Mouse (Mus musculus) hindbrain, embryonic 13.5 days (tissue): ENCODE results near the gene Itgb7. TPM values are rescaled to one million over a fixed set of nuclear protein-coding genes. Genes with fewer than 3 reads are reported as not detected.

ENCODE experiments used
- ATAC-seq: fragments of 200-750 bp; cut with Nextera tagmentation; 2 replicates; pipeline ENCODE4 v1.8.0; 2017; ENCODE audit warnings: moderate TSS enrichment; ENCODE audit not compliant: low FRiP score
- H3K27ac ChIP-seq: fragments of 300-500 bp; sonication (generic); 2 replicates; pipeline ENCODE4 v1.5.1; 2015; ENCODE audit warnings: inconsistent platforms, mild to moderate bottlenecking, moderate library complexity
- H3K27me3 ChIP-seq: fragments of 300-500 bp; sonication (generic); 2 replicates; pipeline ENCODE4 v1.6.1; 2015; ENCODE audit warnings: mild to moderate bottlenecking, inconsistent platforms
- H3K36me3 ChIP-seq: fragments of 300-500 bp; sonication (generic); 2 replicates; pipeline ENCODE4 v1.6.1; 2015; ENCODE audit warnings: mild to moderate bottlenecking, inconsistent platforms
- H3K4me1 ChIP-seq: fragments of 300-500 bp; sonication (generic); replicated peaks from 2 replicates; pipeline ENCODE4 v1.6.1; 2015; ENCODE audit warnings: inconsistent platforms
- H3K4me2 ChIP-seq: fragments of 300-500 bp; sonication (generic); 2 replicates; pipeline ENCODE4 v1.6.1; 2015; ENCODE audit warnings: inconsistent platforms, mild to moderate bottlenecking, moderate library complexity
- H3K4me3 ChIP-seq: fragments of 300-500 bp; sonication (generic); 2 replicates; pipeline ENCODE4 v1.5.1; 2015; ENCODE audit warnings: mild to moderate bottlenecking, inconsistent platforms
- H3K9ac ChIP-seq: fragments of 300-500 bp; sonication (generic); 2 replicates; pipeline ENCODE4 v1.6.1; 2015; ENCODE audit warnings: mild to moderate bottlenecking, inconsistent platforms
- H3K9me3 ChIP-seq: fragments of 300-500 bp; sonication (generic); 2 replicates; pipeline ENCODE4 v1.6.1; 2016; ENCODE audit warnings: inconsistent platforms
- WGBS: fragments of 180-500 bp; shearing (Covaris S2); methylation state at CpG from one replicate; pipeline ENCODE4 v1.1.7; 2015; 5-methylcytosine and 5-hydroxymethylcytosine counted together
- polyA plus RNA-seq: library from polyadenylated mRNA; unstranded; fragments of >200 nt; fragmentation: Nextera tagmentation; extraction: Ambion mirVana; gene quantifications from 2 replicates; pipeline ENCODE4 v1.2.1, GENCODE M21; 2015

Gene Itgb7
- polyA plus RNA-seq, 1 experiment from 2014 or later: 0.45 TPM

- Histone ChIP-seq H3K4me1 (no peaks in the 10 kb centered on the region), H3K27me3 (no peaks in the 10 kb centered on the region), H3K36me3 (peaks cover 29% of the 10 kb centered on the region), H3K4me3 (no peak overlapping the region), H3K9me3 (no peaks in the 10 kb centered on the region), H3K4me2 (no peak overlapping the region), H3K9ac (no peak overlapping the region), H3K27ac (no peak overlapping the region)
- no peak for ATAC-seq
- WGBS: 87% methylated on average over 14 of the region's 14 CpGs
Measured at GRCm38 (mm10) chr15:102179924-102180323, 51.8 kb downstream of the Itgb7 start.

- peaks cover 26% of the 10 kb centered on the region for H3K36me3 ChIP-seq
- no peak overlapping the region for H3K4me2 ChIP-seq
- no peaks in the 10 kb centered on the region for H3K4me1 ChIP-seq
- no peaks in the 10 kb centered on the region; the same call in 1 of the 2 replicates for H3K9me3 ChIP-seq
- no peaks in the 10 kb centered on the region for H3K27me3 ChIP-seq
- H3K4me3 ChIP-seq: no peak overlapping the region
- 83% methylated on average over 9 of the region's 9 CpGs for WGBS
- H3K9ac ChIP-seq: no peak overlapping the region
- no peak overlapping the region for H3K27ac ChIP-seq
- no peak for ATAC-seq
Measured at GRCm38 (mm10) chr15:102179106-102179505, 52.6 kb downstream of the Itgb7 start.

GRCm38 (mm10) chr15:102178279-102178678, 53.5 kb downstream of the Itgb7 start:
- no peak overlapping the region for H3K27ac ChIP-seq
- no peaks in the 10 kb centered on the region; the same call in 1 of the 2 replicates for H3K9me3 ChIP-seq
- no peak for ATAC-seq
- peaks cover 18% of the 10 kb centered on the region for H3K36me3 ChIP-seq
- 31% methylated on average over 6 of the region's 6 CpGs for WGBS
- H3K4me1 ChIP-seq: no peaks in the 10 kb centered on the region
- no peak overlapping the region for H3K4me2 ChIP-seq
- no peak overlapping the region for H3K9ac ChIP-seq
- no peaks in the 10 kb centered on the region for H3K27me3 ChIP-seq
- H3K4me3 ChIP-seq: no peak overlapping the region

GRCm38 (mm10) chr15:102177417-102177816, 54.3 kb downstream of the Itgb7 start:
- no peaks in the 10 kb centered on the region for H3K27me3 ChIP-seq

GRCm38 (mm10) chr15:102176571-102177316, 55.0 kb downstream of the Itgb7 start:
- WGBS: 91% methylated on average over 7 of the region's 7 CpGs
- peaks cover 18% of the 10 kb centered on the region for H3K36me3 ChIP-seq

More at GRCm38 (mm10) chr15:102177417-102177816, 54.3 kb downstream of the Itgb7 start:
- H3K4me1 ChIP-seq: no peaks in the 10 kb centered on the region
- peaks cover 18% of the 10 kb centered on the region for H3K36me3 ChIP-seq
- H3K4me2 ChIP-seq: no peak overlapping the region
- H3K27ac ChIP-seq: no peak overlapping the region
- H3K4me3 ChIP-seq: no peak overlapping the region
- WGBS: 86% methylated on average over 8 of the region's 8 CpGs
- no peak for ATAC-seq
- no peak overlapping the region for H3K9ac ChIP-seq
- H3K9me3 ChIP-seq: no peaks in the 10 kb centered on the region; the same call in 1 of the 2 replicates

GRCm38 (mm10) chr15:102175736-102176319, 55.9 kb downstream of the Itgb7 start:
- no peaks in the 10 kb centered on the region for H3K4me1 ChIP-seq
- no peak overlapping the region for H3K27ac ChIP-seq
- no peaks in the 10 kb centered on the region for H3K27me3 ChIP-seq
- no peaks in the 10 kb centered on the region; the same call in 1 of the 2 replicates for H3K9me3 ChIP-seq
- WGBS: 90% methylated on average over 16 of the region's 16 CpGs
- no peak overlapping the region for H3K9ac ChIP-seq
- peaks cover 18% of the 10 kb centered on the region for H3K36me3 ChIP-seq
- no peak overlapping the region for H3K4me3 ChIP-seq
- no peak overlapping the region for H3K4me2 ChIP-seq
- no peak for ATAC-seq

More at GRCm38 (mm10) chr15:102176571-102177316, 55.0 kb downstream of the Itgb7 start:
- H3K4me3 ChIP-seq: no peak overlapping the region
- no peak for ATAC-seq
- H3K4me2 ChIP-seq: no peak overlapping the region
- no peaks in the 10 kb centered on the region; the same call in 1 of the 2 replicates for H3K9me3 ChIP-seq
- H3K27me3 ChIP-seq: no peaks in the 10 kb centered on the region
- H3K27ac ChIP-seq: no peak overlapping the region
- no peak overlapping the region for H3K9ac ChIP-seq
- H3K4me1 ChIP-seq: no peaks in the 10 kb centered on the region

- no peak overlapping the region for H3K9ac ChIP-seq
- H3K36me3 ChIP-seq: peaks cover 18% of the 10 kb centered on the region
- WGBS: 92% methylated on average over 3 of the region's 3 CpGs
- H3K4me3 ChIP-seq: no peak overlapping the region
- no peaks in the 10 kb centered on the region; the same call in 1 of the 2 replicates for H3K9me3 ChIP-seq
- ATAC-seq: no peak
- H3K27ac ChIP-seq: no peak overlapping the region
- no peaks in the 10 kb centered on the region for H3K4me1 ChIP-seq
- H3K27me3 ChIP-seq: no peaks in the 10 kb centered on the region
- H3K4me2 ChIP-seq: no peak overlapping the region
Measured at GRCm38 (mm10) chr15:102173581-102173980, 58.2 kb downstream of the Itgb7 start.

GRCm38 (mm10) chr15:102169064-102169463, 62.7 kb downstream of the Itgb7 start:
- no peaks in the 10 kb centered on the region for H3K9me3 ChIP-seq
- H3K4me2 ChIP-seq: no peak overlapping the region
- no peaks in the 10 kb centered on the region for H3K36me3 ChIP-seq
- H3K4me3 ChIP-seq: no peak overlapping the region
- H3K9ac ChIP-seq: no peak overlapping the region
- no peaks in the 10 kb centered on the region for H3K4me1 ChIP-seq
- ATAC-seq: no peak
- 64% methylated on average over 2 of the region's 2 CpGs for WGBS
- no peak overlapping the region for H3K27ac ChIP-seq
- H3K27me3 ChIP-seq: no peaks in the 10 kb centered on the region

- Histone ChIP-seq H3K27me3 (no peaks in the 10 kb centered on the region), H3K4me3 (no peak overlapping the region), H3K4me2 (no peak overlapping the region), H3K36me3 (no peaks in the 10 kb centered on the region), H3K9ac (no peak overlapping the region), H3K4me1 (no peaks in the 10 kb centered on the region), H3K9me3 (no peaks in the 10 kb centered on the region), H3K27ac (no peak overlapping the region)
- 57% methylated on average over 6 of the region's 6 CpGs for WGBS
- no peak for ATAC-seq
Measured at GRCm38 (mm10) chr15:102167620-102168021, 64.1 kb downstream of the Itgb7 start.

Other genes with a start within 250 kb of the Itgb7 start
- gene Krt8, start 227.5 kb downstream of the Itgb7 start, polyA plus RNA-seq: 4.0 and 6.2 TPM in 2 replicates
- 7.6 and 14.2 TPM in 2 replicates for gene Krt18, start 203.8 kb downstream of the Itgb7 start, polyA plus RNA-seq
- gene Eif4b, start 158.2 kb downstream of the Itgb7 start, polyA plus RNA-seq: 82.3 and 82.9 TPM in 2 replicates
- gene Tns2, start 131.5 kb downstream of the Itgb7 start, polyA plus RNA-seq: 8.3 and 9.3 TPM in 2 replicates
- 50.8 and 57.4 TPM in 2 replicates for gene Spryd3, start 95.7 kb downstream of the Itgb7 start, polyA plus RNA-seq
- gene Igfbp6, start 87.6 kb downstream of the Itgb7 start, polyA plus RNA-seq: 0.49 and 1.2 TPM in 2 replicates
- gene Soat2, start 81.4 kb downstream of the Itgb7 start, polyA plus RNA-seq: 0.14 TPM in 1 of 2 replicates, not detected in the other
- gene Zfp740, start 28.7 kb downstream of the Itgb7 start, polyA plus RNA-seq: 68.8 and 71.7 TPM in 2 replicates
- gene Csad, start 27.2 kb downstream of the Itgb7 start, polyA plus RNA-seq: 43.2 and 44.5 TPM in 2 replicates
- gene Rarg, start 25.6 kb upstream of the Itgb7 start, polyA plus RNA-seq: 5.7 and 7.1 TPM in 2 replicates
- gene Gm9918, start 38.6 kb upstream of the Itgb7 start, polyA plus RNA-seq: 0.14 and 0.22 TPM in 2 replicates
- gene Mfsd5, start 47.5 kb upstream of the Itgb7 start, polyA plus RNA-seq: 54.7 TPM in 2 replicates
- gene Espl1, start 64.3 kb upstream of the Itgb7 start, polyA plus RNA-seq: 7.0 and 7.2 TPM in 2 replicates
- 502 and 514 TPM in 2 replicates for gene Pfdn5, start 94.2 kb upstream of the Itgb7 start, polyA plus RNA-seq
- 91.8 and 96.4 TPM in 2 replicates for gene Myg1, start 99.8 kb upstream of the Itgb7 start, polyA plus RNA-seq
- 33.3 and 34.8 TPM in 2 replicates for gene Aaas, start 118.8 kb upstream of the Itgb7 start, polyA plus RNA-seq
- gene Sp7, start 135.2 kb upstream of the Itgb7 start, polyA plus RNA-seq: 1.1 and 1.2 TPM in 2 replicates
- gene Sp1, start 174.2 kb upstream of the Itgb7 start, polyA plus RNA-seq: 4.6 and 6.0 TPM in 2 replicates
- 0.14 and 0.40 TPM in 2 replicates for gene Amhr2, start 213.4 kb upstream of the Itgb7 start, polyA plus RNA-seq
- gene Prr13, start 227.1 kb upstream of the Itgb7 start, polyA plus RNA-seq: 107 and 109 TPM in 2 replicates
- 148 and 150 TPM in 2 replicates for gene Pcbp2, start 238.6 kb upstream of the Itgb7 start, polyA plus RNA-seq